Mouse (Mus musculus) lung, postnatal 0 days (tissue): Measurements from ENCODE around the gene Atp6v0a4.

Source experiments
- CTCF ChIP-seq: IDR thresholded peaks from 2 replicates; pipeline ENCODE4 v1.5.1; 2016; ENCODE audit warnings: antibody characterized with exemption, mild to moderate bottlenecking
- EP300 ChIP-seq: IDR thresholded peaks from 2 replicates; pipeline ENCODE4 v1.6.1; 2016; ENCODE audit warnings: antibody characterized with exemption, mild to moderate bottlenecking, control low read depth

DNA sequence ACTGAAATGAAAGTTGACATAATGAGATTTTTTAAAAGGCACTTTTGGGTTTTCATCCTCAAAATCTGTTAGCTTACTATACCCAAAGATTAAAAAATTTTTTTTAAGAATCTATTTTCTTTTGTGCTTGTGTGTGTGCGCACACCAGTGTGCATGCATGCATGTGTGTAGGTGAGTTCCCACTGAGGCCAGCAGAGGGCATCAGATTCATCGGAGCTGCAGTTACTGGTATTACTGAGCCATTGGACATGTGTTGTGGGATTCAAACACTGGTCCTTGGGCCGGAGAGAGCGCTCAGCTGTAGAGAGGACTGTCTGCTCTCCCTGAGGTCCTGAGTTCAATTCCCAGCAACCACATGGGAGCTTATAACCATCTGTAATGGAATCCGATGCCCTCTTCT is 5.5 kb upstream of the Atp6v0a4 start:
- TF ChIP-seq CTCF, result peak; percentile 42
- no peak for TF ChIP-seq EP300
